Mouse (Mus musculus) spleen, adult 2 months (tissue): ENCODE data around the gene Sphk2. TPM values are rescaled to one million over a fixed set of nuclear protein-coding genes. Genes with fewer than 3 reads are reported as not detected.

Source experiments
- DNase-seq, 2 experiments: peaks; one replicate each; pipeline versions ENCODE4 v3.0.0 to v3.0.0-alpha.2; 2012 to 2021; ENCODE audit warnings: low spot score in 2 of 2, low read depth in 1 of 2
- H3K27ac ChIP-seq: fragments of 200-500 bp; 2 replicates; pipeline ENCODE4 v1.5.1; 2012; ENCODE audit warnings: low read length, inconsistent platforms; ENCODE audit not compliant: insufficient read depth
- H3K27me3 ChIP-seq: fragments of 200-500 bp; 2 replicates; pipeline ENCODE4 v1.6.1; 2012; ENCODE audit warnings: mild to moderate bottlenecking, moderate library complexity, low read length, inconsistent platforms; ENCODE audit not compliant: control insufficient read depth, insufficient read depth
- H3K36me3 ChIP-seq: fragments of 200-500 bp; 2 replicates; pipeline ENCODE4 v1.6.1; 2012; ENCODE audit warnings: mild to moderate bottlenecking, low read length, inconsistent platforms; ENCODE audit not compliant: control insufficient read depth, insufficient read depth
- H3K4me1 ChIP-seq: fragments of 200-500 bp; 2 replicates; pipeline ENCODE4 v1.6.1; 2011; ENCODE audit warnings: inconsistent platforms; ENCODE audit not compliant: control insufficient read depth, insufficient read depth, insufficient read length
- H3K4me3 ChIP-seq: fragments of 200-500 bp; 2 replicates; pipeline ENCODE4 v1.5.1; 2011; ENCODE audit warnings: mild to moderate bottlenecking, inconsistent platforms; ENCODE audit not compliant: insufficient read depth, insufficient read length; ENCODE audit errors: extremely low read depth
- CTCF ChIP-seq: fragments of 200-500 bp; IDR thresholded peaks from 2 replicates; pipeline ENCODE4 v1.5.1; 2011; ENCODE audit warnings: mild to moderate bottlenecking, inconsistent platforms; ENCODE audit not compliant: insufficient read depth, insufficient read length, insufficient replicate concordance; ENCODE audit errors: extremely low read depth
- POLR2A ChIP-seq: fragments of 200-500 bp; IDR thresholded peaks from 2 replicates; pipeline ENCODE4 v1.6.1; 2011; ENCODE audit warnings: low read depth, low read length, inconsistent platforms
- WGBS: fragments of 180-500 bp; shearing (Covaris S2); methylation state at CpG from one replicate; pipeline ENCODE4 v1.1.7; 2018; 5-methylcytosine and 5-hydroxymethylcytosine counted together
- polyA plus RNA-seq: library from polyadenylated mRNA; depleted of rRNA; stranded (reverse); fragments of >200 nt; gene quantifications from 2 replicates; pipeline ENCODE4 v1.2.3, GENCODE M21; 2012

Sphk2 gene
- polyA plus RNA-seq, 1 experiment = 41.0 TPM

DNA sequence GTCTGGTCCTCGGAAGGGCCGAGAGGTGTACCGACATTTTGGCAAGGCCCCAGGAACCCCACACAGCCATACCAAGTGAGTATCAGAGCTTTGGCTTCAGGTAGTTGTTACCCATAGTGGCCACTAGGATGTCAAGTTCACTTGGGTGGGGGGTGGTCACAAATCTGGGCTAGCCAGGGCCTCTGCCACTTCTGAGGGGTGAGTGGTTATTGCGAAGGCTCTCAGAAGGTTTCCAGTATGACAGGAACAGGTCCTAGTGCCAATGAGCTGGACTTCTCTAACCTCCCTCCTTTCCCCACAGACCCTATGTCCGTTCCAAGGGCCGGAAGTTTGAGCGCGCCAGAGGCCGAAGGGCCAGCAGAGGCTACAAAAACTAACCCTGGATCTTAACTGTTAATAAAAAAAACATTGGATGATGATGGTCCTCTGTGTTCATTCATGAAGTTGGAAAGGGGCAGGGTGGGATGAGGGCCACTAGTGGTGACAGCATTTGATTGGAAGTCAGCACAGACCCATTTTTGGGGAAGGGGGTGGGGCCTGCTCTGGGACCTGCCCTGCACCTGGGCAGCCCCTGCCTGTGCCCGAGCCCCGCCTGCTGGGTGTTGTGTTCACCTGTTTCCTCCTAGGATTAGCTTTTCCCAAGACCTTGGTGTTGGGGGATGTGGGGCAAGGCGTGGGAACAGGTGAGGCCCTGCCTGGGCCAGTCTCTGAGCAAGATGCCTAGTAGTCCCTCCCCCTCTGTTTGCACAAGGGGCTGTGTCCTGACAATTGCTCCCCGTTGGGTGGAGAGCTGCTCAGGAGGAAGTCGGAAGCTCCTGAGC is 2.8 kb upstream of the Sphk2 start, which contains the start of gene Fam83e:
Gene Fam83e, plus strand, starts transcription at position 800 of the 821 bp plus-strand sequence.
- WGBS = 88% methylated on average over 14 of the region's 14 CpGs
- peaks cover 2% of the 10 kb centered on the region; the same call in 1 of the 2 replicates for H3K4me1 ChIP-seq

DNA sequence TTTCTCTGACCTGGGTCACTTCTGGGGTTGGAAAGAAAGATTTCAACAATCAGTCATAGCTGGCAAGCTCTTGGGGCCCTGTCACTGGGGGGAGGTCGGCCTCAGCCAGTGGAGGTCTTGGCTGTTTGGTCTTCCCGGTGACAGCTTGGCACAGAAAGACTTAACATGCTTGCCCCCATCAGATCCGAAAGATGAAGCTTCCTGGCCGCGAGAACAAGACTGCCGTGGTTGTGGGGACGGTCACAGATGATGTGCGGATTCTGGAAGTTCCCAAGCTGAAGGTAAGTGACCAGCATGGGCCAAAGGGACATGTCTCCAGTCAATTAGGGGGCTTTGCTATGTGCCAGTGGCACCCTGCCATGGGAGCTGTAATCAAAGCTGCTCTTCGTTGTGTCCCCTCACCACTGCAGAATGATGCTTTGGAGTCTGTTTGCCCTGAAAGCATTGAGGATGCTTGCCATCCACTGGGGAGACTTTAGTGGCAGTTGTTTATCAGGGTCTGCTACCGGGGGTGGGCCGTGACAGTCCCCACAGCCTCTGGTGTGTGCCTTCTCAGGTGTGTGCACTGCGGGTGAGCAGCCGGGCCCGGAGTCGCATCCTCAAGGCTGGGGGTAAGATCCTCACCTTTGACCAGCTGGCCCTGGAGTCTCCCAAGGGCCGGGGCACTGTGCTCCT is 2.1 kb upstream of the Sphk2 start:
- Histone ChIP-seq H3K27ac (no peak overlapping the region), H3K27me3 (no peaks in the 10 kb centered on the region), H3K4me3 (no peak overlapping the region), H3K36me3 (peaks cover 24% of the 10 kb centered on the region), H3K4me1 (peaks cover 5% of the 10 kb centered on the region; the same call in 1 of the 2 replicates)
- 92% methylated on average over 16 of the region's 16 CpGs for WGBS
- no peak for DNase-seq
- no peak for TF ChIP-seq POLR2A
- no peak for TF ChIP-seq CTCF

More for the DNA sequence above, 2.8 kb upstream of the Sphk2 start, which contains the start of gene Fam83e:
- no peak within 1 kb of the TSS for H3K4me3 ChIP-seq
- TF ChIP-seq POLR2A (no peak), CTCF (no peak)
- DNase-seq = no peak
- no peak within 1 kb of the TSS for H3K27ac ChIP-seq
- peaks cover 26% of the 10 kb centered on the region for H3K36me3 ChIP-seq
- H3K27me3 ChIP-seq = no peaks in the 10 kb centered on the region

DNA sequence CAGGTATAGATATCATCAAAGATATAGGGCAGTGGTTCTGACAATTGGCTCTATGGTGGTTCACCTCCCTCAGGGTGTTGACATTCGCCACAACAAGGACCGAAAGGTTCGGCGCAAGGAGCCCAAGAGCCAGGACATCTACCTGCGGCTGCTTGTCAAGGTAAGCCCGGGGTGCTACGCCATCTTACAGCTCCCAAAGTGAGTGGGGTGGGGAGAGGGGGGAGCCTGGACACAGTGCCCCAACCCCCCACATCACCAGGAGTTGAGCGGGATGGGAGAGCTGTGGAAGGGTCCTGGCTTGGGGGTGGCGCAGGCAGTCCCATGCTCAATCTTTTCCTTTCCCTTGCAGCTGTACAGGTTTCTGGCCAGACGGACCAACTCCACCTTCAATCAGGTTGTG is 1.4 kb upstream of the Sphk2 start:
- DNase-seq = no peak
- H3K36me3 ChIP-seq = peaks cover 24% of the 10 kb centered on the region
- no peak overlapping the region for H3K27ac ChIP-seq
- 90% methylated on average over 10 of the region's 10 CpGs for WGBS
- H3K4me3 ChIP-seq = no peak overlapping the region
- H3K27me3 ChIP-seq = no peaks in the 10 kb centered on the region
- TF ChIP-seq POLR2A (no peak), CTCF (no peak)
- H3K4me1 ChIP-seq = peaks cover 5% of the 10 kb centered on the region; the same call in 1 of the 2 replicates

DNA sequence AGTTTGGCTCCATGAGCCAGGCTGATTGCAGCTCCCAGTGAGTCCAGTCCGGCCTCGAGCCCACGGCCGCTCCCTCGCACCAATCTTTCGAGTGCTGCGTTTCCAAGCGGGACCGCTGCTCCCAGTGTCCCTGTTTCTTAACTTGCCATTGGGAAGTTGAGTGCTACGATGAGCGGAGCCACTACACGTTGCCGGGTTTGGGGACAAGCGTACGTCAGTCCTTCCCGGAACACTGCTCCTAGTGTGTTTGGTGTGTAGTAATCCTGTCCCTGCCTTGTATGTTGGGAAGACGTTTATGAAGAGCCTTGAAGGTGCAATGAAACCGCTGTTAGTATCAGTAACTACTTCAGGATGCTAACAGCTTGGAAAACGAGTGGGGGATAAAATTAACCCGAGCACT is 529 bp upstream of the Sphk2 start:
- no peak for DNase-seq
- no peak for TF ChIP-seq CTCF
- no peak for TF ChIP-seq POLR2A
- Histone ChIP-seq H3K27ac (peak overlapping the region; percentile 82), H3K27me3 (no peaks in the 10 kb centered on the region), H3K36me3 (peaks cover 20% of the 10 kb centered on the region), H3K4me1 (peaks cover 5% of the 10 kb centered on the region; the same call in 1 of the 2 replicates), H3K4me3 (peak overlapping the region; percentile 90)
- WGBS = under 1% methylated on average over 20 of the region's 20 CpGs

DNA sequence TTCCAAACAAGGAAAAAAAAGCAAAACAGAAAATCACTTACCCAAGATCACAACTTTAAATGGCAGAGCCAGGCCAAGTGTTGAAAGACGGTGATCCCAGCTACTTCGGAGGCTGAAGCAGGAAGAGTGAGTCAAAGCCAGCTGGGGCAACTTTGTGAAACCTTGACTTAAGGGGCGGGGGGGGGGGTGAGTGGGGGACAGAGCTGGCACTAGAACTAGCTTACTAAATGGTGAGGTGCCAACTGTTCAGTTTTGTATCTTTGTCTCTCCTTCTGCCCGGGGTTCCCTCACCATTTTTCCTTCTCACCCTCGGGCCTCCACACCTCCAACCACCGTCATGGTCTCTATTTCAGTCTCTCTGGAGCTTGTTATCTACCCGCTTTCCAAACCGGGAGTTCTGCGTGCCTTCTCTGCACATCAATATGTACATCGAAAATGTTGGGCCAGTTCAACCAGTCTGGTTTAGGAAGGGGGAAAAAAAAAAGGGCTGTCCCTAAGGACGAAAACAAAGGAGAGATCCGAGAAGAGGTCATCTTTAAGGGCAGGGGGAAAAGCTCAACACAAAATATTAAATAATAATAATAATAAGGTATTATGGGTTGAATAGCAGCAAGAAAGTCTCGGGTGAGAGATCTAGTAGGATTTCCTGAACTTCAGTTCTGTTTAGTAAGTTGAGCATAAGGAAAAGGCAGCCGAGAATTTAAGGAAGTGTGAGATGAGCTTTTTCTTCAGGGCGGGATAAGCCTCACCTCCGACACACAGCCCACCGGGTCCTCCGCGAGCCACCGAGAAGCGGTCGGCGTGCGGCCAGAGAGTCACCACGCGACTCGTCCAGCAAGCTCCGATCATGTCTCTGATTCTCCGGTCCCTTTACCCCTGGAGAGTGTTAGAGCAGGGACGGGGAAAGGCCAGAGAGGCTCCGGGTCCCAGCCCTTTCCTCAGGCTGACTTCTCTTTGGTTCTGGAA is 567 bp downstream of the Sphk2 start:
- H3K27me3 ChIP-seq = no peaks in the 10 kb centered on the region
- TF ChIP-seq CTCF (no peak), POLR2A (no peak)
- WGBS = 7% methylated on average over 31 of the region's 31 CpGs
- DNase-seq = no peak
- peak overlapping the region; percentile 93 for H3K27ac ChIP-seq
- peak overlapping the region; percentile 90 for H3K4me3 ChIP-seq
- peaks cover 5% of the 10 kb centered on the region; the same call in 1 of the 2 replicates for H3K4me1 ChIP-seq
- H3K36me3 ChIP-seq = peaks cover 31% of the 10 kb centered on the region

DNA sequence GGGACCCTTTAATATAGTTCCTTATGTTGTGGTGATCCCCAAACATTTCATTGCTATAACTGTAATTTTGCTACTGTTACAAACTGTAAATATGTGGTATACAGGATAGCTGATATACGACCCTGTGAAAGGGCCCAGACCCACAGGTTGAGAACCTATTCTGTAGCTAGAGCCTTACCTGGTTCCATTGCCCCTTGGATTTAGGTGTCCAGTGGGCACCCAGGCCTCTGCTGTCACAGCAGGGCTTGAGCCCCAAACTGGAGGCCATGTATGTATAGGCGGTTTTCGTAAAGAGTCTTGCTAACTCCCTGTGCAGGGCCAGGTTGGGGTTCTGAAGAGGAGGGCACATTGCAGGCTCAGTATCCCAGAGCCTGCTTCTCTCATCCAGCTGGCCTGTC is 1.3 kb downstream of the Sphk2 start:
- Histone ChIP-seq H3K4me3 (peak overlapping the region; percentile 24; the same call in 1 of the 2 replicates), H3K27ac (0 out of 2 replicates have a peak overlapping the region, but pooled peaks have one; percentile 25), H3K27me3 (no peaks in the 10 kb centered on the region), H3K36me3 (peaks cover 34% of the 10 kb centered on the region), H3K4me1 (peaks cover 5% of the 10 kb centered on the region; the same call in 1 of the 2 replicates)
- WGBS = 80% methylated on average over 3 of the region's 3 CpGs
- TF ChIP-seq CTCF (no peak), POLR2A (no peak)
- DNase-seq = no peak
